Mouse (Mus musculus): Measurements from ENCODE around the gene Fry.
A peak's percentile ranks its signal among the peaks of the same experiment; 100 is the strongest.

The Fry gene

GRCm38 (mm10) chr5:150168712-150169111 lies 50.3 kb downstream of the Fry start:
- no peak for DNase-seq (ENCODE audit: low read depth in 1 of 2, low spot score in 2 of 2)

- no peak for DNase-seq (ENCODE audit: low read depth in 1 of 2, low spot score in 2 of 2)
These were observed 53.1 kb downstream of the Fry start for GRCm38 (mm10) chr5:150171562-150171961.

GRCm38 (mm10) chr5:150173869-150174268 lies 55.4 kb downstream of the Fry start:
- DNase-seq (ENCODE audit: low read depth in 1 of 2, low spot score in 2 of 2): no peak

- no peak for DNase-seq (ENCODE audit: low read depth in 1 of 2, low spot score in 2 of 2)
These were observed 56.5 kb downstream of the Fry start for GRCm38 (mm10) chr5:150174950-150175349.

- DNase-seq (ENCODE audit: low read depth in 1 of 2, low spot score in 2 of 2): no peak
These were observed 58.0 kb downstream of the Fry start for GRCm38 (mm10) chr5:150176251-150177015.

GRCm38 (mm10) chr5:150177757-150178156 lies 59.3 kb downstream of the Fry start:
- DNase-seq (ENCODE audit: low read depth in 1 of 2, low spot score in 2 of 2): no peak

GRCm38 (mm10) chr5:150178194-150178801 lies 59.9 kb downstream of the Fry start:
- no peak for DNase-seq (ENCODE audit: low read depth in 1 of 2, low spot score in 2 of 2)

GRCm38 (mm10) chr5:150180985-150181607 lies 62.7 kb downstream of the Fry start:
- DNase-seq (ENCODE audit: low read depth in 1 of 2, low spot score in 2 of 2): no peak

- DNase-seq (ENCODE audit: low read depth in 1 of 2, low spot score in 2 of 2): no peak
These were observed 66.5 kb downstream of the Fry start for GRCm38 (mm10) chr5:150184959-150185358.

- DNase-seq (ENCODE audit: low read depth in 1 of 2, low spot score in 2 of 2): no peak
These were observed 67.7 kb downstream of the Fry start for GRCm38 (mm10) chr5:150186121-150186520.

GRCm38 (mm10) chr5:150186676-150187075 lies 68.2 kb downstream of the Fry start:
- DNase-seq (ENCODE audit: low read depth in 1 of 2, low spot score in 2 of 2): no peak

- no peak for DNase-seq (ENCODE audit: low read depth in 1 of 2, low spot score in 2 of 2)
These were observed 69.6 kb downstream of the Fry start for GRCm38 (mm10) chr5:150188031-150188430.

- DNase-seq (ENCODE audit: low read depth in 1 of 2, low spot score in 2 of 2): no peak
These were observed 72.3 kb downstream of the Fry start for GRCm38 (mm10) chr5:150190454-150191358.

GRCm38 (mm10) chr5:150195514-150196210 lies 77.2 kb downstream of the Fry start:
- DNase-seq (ENCODE audit: low read depth in 1 of 2, low spot score in 2 of 2): no peak

GRCm38 (mm10) chr5:150196211-150196585 lies 77.8 kb downstream of the Fry start:
- DNase-seq (ENCODE audit: low read depth in 1 of 2, low spot score in 2 of 2): no peak

- no peak for DNase-seq (ENCODE audit: low read depth in 1 of 2, low spot score in 2 of 2)
These were observed 78.5 kb downstream of the Fry start for GRCm38 (mm10) chr5:150196881-150197311.

- DNase-seq (ENCODE audit: low read depth in 1 of 2, low spot score in 2 of 2): no peak
These were observed 88.3 kb downstream of the Fry start for GRCm38 (mm10) chr5:150206749-150207148.

- no peak for DNase-seq (ENCODE audit: low read depth in 1 of 2, low spot score in 2 of 2)
These were observed 89.2 kb downstream of the Fry start for GRCm38 (mm10) chr5:150207596-150207995.

GRCm38 (mm10) chr5:150208009-150208408 lies 89.6 kb downstream of the Fry start:
- no peak for DNase-seq (ENCODE audit: low read depth in 1 of 2, low spot score in 2 of 2)

- no peak for DNase-seq (ENCODE audit: low read depth in 1 of 2, low spot score in 2 of 2)
These were observed 95.6 kb downstream of the Fry start for GRCm38 (mm10) chr5:150214081-150214480.

- peak; percentile 40 to 70 for DNase-seq (ENCODE audit: low read depth in 1 of 2, low spot score in 2 of 2)
These were observed 97.6 kb downstream of the Fry start for GRCm38 (mm10) chr5:150216066-150216465.
